Mouse (Mus musculus): ENCODE data around the gene P3h4. TPM values are rescaled to one million over a fixed set of nuclear protein-coding genes. Genes with fewer than 3 reads are reported as not detected.

The P3h4 gene
- polyA plus RNA-seq, 1 experiment from 2014 or later: 68.0 TPM

DNA sequence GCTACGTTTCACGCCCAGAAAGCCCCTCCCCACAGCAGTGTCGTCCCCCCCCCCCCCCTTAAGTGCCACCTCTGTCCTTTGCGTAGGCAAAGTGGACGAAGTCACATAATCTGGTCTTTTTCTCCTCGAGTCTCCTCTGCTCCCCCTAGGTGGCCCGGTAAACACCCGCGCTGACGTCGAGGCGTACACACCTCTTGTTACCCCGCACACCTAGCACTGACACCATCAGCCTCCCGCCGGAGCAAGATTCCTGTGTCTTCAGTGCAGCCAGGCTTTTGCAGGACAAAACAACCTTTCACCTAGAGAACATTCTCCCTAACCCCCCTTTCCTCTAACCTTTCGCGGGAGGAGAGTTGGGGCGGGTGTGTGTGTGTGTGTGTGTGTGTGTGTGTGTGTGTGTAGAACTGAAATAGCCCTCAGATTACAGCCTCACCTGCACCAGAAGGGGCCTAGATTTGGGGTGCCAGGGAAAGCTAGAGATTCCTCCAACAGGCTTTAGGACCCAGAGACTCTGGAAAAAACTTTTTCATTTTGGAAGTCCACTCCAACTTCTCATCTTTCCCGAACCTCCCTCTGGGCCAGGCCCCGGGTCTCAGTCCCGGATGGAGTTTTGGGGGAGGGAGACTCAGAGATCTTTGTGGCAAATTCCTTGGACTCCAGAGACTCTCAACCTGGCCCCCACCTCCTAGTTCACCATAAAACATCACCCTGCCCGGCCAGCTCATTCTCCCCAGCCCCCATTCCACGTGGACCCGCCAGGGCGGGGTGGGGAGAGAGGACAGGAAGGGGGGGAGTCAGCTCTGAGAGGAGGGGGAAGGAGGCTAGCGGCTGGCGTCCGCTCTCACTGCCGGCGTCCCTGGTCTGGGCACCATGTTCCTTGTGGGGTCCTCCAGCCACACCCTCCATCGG is 532 bp upstream of the P3h4 start, which contains the start of gene Fkbp10:
Fkbp10 (plus strand) TSS at position 784 of the 909 bp plus-strand sequence.
- Histone ChIP-seq H3K36me3 (ENCODE audit: control insufficient read depth, insufficient read depth, low read length) (peaks cover 7% of the 10 kb centered on the region; the same call in 1 of the 2 replicates), H3K27me3 (ENCODE audit: control insufficient read depth, insufficient read depth, low read length) (no peaks in the 10 kb centered on the region), H3K27ac (ENCODE audit: low read length) (peak within 1 kb of the TSS; percentile 88), H3K9me3 (ENCODE audit: control insufficient read depth, low read depth, low read length) (no peaks in the 10 kb centered on the region), H3K4me3 (ENCODE audit: low read depth, low read length) (peak within 1 kb of the TSS; percentile 67), H3K4me2 (replicated peaks; ENCODE audit: low read depth, low read length) (peak within 1 kb of the TSS; percentile 79), H3K9ac (replicated peaks; ENCODE audit: low read depth, low read length) (peak within 1 kb of the TSS; percentile 72), H3K4me1 (ENCODE audit: control insufficient read depth, insufficient read depth, low read length) (peaks cover 38% of the 10 kb centered on the region)
- under 1% methylated on average over 24 of the region's 31 CpGs for WGBS
- peak; percentile 50 for ATAC-seq (ENCODE audit: insufficient number of reproducible peaks, insufficient read depth, low FRiP score, low read depth)

DNA sequence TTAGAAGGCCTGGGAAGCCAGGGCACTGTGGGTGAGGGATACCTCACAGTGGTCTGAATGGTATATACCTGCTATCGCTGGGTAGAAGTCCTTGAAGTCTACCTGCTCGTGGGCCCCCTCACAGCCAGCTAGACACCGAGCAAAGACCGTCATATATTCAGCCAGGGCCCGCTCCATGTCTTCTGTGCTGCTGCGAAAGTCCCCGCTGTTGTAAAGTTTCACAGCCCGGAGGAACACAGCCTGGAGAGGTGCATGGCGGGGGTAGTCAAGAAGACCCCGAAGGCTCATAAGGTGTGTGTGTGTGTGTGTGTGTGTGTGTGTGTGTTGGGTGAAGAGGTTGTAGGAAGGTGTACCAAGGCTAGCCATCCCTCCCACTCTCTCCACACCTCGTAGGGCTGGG is 1.1 kb downstream of the P3h4 start:
- peak overlapping the region; percentile 41; the same call in 1 of the 2 replicates for H3K27ac ChIP-seq (ENCODE audit: low read length)
- H3K9ac ChIP-seq (replicated peaks; ENCODE audit: low read depth, low read length): peak overlapping the region; percentile 72
- 56% methylated on average over 11 of the region's 11 CpGs for WGBS
- H3K4me3 ChIP-seq (ENCODE audit: low read depth, low read length): peak overlapping the region; percentile 67
- H3K36me3 ChIP-seq (ENCODE audit: control insufficient read depth, insufficient read depth, low read length): peaks cover 15% of the 10 kb centered on the region
- no peaks in the 10 kb centered on the region for H3K27me3 ChIP-seq (ENCODE audit: control insufficient read depth, insufficient read depth, low read length)
- H3K4me1 ChIP-seq (ENCODE audit: control insufficient read depth, insufficient read depth, low read length): peaks cover 38% of the 10 kb centered on the region
- peak overlapping the region; percentile 79 for H3K4me2 ChIP-seq (replicated peaks; ENCODE audit: low read depth, low read length)
- ATAC-seq (ENCODE audit: insufficient number of reproducible peaks, insufficient read depth, low FRiP score, low read depth): no peak
- no peaks in the 10 kb centered on the region for H3K9me3 ChIP-seq (ENCODE audit: control insufficient read depth, low read depth, low read length)

DNA sequence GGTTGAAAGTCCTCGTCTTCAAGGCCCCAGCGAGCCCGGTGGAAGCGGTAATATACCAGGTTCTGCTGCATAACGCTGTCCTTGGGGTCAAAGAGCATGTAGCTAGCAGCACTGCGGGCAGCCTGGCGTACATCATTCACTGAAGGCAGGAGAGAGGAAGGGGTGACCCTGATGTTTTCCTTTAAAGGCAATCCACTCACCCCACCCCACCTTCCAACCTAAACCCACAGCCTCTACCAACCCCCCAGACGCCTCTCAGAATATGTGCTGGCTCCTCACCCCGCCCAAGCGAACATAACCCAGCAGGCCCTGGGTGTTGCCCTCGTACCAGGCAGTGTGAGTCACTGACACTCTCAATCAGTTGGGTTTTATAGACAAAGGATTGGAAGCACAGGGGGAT is 2.9 kb downstream of the P3h4 start:
- Histone ChIP-seq H3K4me2 (replicated peaks; ENCODE audit: low read depth, low read length) (peak overlapping the region; percentile 79; the same call in 1 of the 2 replicates), H3K27me3 (ENCODE audit: control insufficient read depth, insufficient read depth, low read length) (no peaks in the 10 kb centered on the region), H3K9ac (replicated peaks; ENCODE audit: low read depth, low read length) (no peak overlapping the region), H3K4me1 (ENCODE audit: control insufficient read depth, insufficient read depth, low read length) (peaks cover 32% of the 10 kb centered on the region), H3K4me3 (ENCODE audit: low read depth, low read length) (no peak overlapping the region), H3K36me3 (ENCODE audit: control insufficient read depth, insufficient read depth, low read length) (peaks cover 17% of the 10 kb centered on the region), H3K27ac (ENCODE audit: low read length) (no peak overlapping the region; the same call in 1 of the 2 replicates), H3K9me3 (ENCODE audit: control insufficient read depth, low read depth, low read length) (no peaks in the 10 kb centered on the region)
- WGBS: 49% methylated on average over 11 of the region's 11 CpGs
- ATAC-seq (ENCODE audit: insufficient number of reproducible peaks, insufficient read depth, low FRiP score, low read depth): no peak

DNA sequence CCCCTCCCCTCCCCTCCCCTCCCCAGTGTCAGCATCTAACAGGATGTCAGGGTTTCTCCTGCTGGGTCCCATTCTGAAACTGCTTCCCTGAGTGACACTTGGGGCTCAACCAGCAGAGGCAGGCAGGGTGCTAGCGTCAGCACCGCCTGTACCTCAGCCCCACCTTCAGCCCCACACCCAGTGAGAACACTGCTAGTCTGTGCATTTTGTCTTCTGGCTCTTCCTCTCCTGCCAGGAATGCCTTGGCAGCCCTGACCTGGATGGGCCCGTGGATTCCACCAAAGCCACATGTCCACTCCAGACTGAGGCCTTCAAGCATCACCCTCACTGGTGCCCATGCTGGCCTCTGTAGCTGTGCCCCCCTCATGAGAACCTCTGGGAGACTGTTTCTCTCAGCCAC is 5.0 kb downstream of the P3h4 start:
- H3K27me3 ChIP-seq (ENCODE audit: control insufficient read depth, insufficient read depth, low read length): no peaks in the 10 kb centered on the region
- H3K9me3 ChIP-seq (ENCODE audit: control insufficient read depth, low read depth, low read length): no peaks in the 10 kb centered on the region
- H3K4me1 ChIP-seq (ENCODE audit: control insufficient read depth, insufficient read depth, low read length): peaks cover 34% of the 10 kb centered on the region
- no peak overlapping the region for H3K4me3 ChIP-seq (ENCODE audit: low read depth, low read length)
- H3K36me3 ChIP-seq (ENCODE audit: control insufficient read depth, insufficient read depth, low read length): peaks cover 17% of the 10 kb centered on the region
- H3K27ac ChIP-seq (ENCODE audit: low read length): no peak overlapping the region
- no peak overlapping the region for H3K4me2 ChIP-seq (replicated peaks; ENCODE audit: low read depth, low read length)
- WGBS: 68% methylated on average over 3 of the region's 3 CpGs
- H3K9ac ChIP-seq (replicated peaks; ENCODE audit: low read depth, low read length): no peak overlapping the region
- ATAC-seq (ENCODE audit: insufficient number of reproducible peaks, insufficient read depth, low FRiP score, low read depth): no peak

DNA sequence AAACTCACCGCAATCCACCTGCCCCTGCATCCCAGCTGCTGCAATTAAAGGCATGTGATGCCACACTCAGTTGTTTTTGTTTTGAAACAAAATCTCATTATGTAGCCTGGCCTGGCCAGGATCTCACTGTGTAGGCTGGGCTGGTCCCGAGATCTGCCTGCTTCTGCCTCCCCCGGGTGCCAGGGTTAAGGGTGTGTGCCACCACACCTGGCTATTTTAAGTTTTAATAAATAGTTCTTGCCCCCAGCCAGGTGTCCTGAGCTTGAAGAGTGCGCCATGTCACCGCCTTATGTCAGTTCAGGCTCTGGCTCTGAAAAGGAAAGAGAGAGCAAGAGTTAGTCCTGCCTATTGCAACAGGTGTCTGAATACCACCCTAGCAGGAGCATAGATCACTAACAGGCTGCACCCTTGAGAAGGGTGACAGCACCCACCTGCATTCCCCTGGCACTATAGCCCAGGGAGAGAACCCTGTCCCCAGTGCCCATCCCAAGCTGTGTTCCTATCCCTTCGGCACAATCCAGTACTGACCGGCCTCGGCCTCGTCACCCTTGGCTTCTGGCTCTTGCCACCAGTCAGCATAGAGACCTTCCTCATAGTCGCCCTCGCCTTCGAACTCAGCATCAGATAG is 5.7 kb downstream of the P3h4 start:
- no peak for ATAC-seq (ENCODE audit: insufficient number of reproducible peaks, insufficient read depth, low FRiP score, low read depth)
- no peak overlapping the region for H3K9ac ChIP-seq (replicated peaks; ENCODE audit: low read depth, low read length)
- WGBS: 92% methylated on average over 12 of the region's 12 CpGs

DNA sequence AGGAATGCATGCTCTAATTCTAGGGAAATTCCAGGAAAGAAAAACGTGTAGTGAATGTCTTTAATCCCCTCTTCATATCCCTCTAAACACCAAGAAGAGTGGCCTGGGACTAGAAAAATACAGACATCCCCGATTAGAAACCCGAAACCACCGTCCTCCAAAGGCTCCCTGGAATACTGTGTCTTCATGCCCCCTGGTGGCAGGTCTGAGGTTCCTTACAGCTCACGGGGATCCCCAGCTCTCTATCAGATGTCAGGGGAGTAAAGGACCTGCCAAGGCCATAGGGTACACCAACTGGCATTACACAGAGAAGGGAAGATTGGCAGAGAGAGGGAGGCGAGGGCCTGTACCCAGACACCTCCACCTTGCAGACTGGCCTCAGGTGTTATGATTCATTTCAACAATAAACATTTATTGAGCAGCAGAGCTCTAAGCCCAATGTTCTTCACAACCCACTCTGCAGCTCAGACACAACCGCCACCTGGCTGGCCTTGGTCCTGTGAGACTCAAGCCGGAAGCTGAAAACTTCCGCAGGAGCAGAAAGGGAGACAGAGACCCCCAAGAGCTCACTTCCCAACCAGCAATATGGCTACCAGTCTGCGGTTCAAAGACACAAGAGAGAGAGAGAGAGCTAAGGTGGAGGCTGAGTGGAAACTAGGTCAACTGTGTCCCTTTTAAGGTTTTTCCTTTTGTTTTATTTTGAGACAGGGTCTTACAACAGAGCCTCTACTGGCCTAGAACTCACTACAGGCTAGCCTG is 6.4 kb downstream of the P3h4 start:
- ATAC-seq (ENCODE audit: insufficient number of reproducible peaks, insufficient read depth, low FRiP score, low read depth): 0 out of 2 replicates have a peak, but pooled peaks have one; percentile 39
- Histone ChIP-seq H3K27me3 (ENCODE audit: control insufficient read depth, insufficient read depth, low read length) (no peaks in the 10 kb centered on the region), H3K4me2 (replicated peaks; ENCODE audit: low read depth, low read length) (no peak overlapping the region), H3K27ac (ENCODE audit: low read length) (no peak overlapping the region), H3K4me1 (ENCODE audit: control insufficient read depth, insufficient read depth, low read length) (peaks cover 35% of the 10 kb centered on the region), H3K36me3 (ENCODE audit: control insufficient read depth, insufficient read depth, low read length) (peaks cover 17% of the 10 kb centered on the region), H3K9ac (replicated peaks; ENCODE audit: low read depth, low read length) (no peak overlapping the region), H3K4me3 (ENCODE audit: low read depth, low read length) (no peak overlapping the region), H3K9me3 (ENCODE audit: control insufficient read depth, low read depth, low read length) (no peaks in the 10 kb centered on the region)
- 37% methylated on average over 10 of the region's 10 CpGs for WGBS

More for the DNA sequence above, 5.7 kb downstream of the P3h4 start:
- Histone ChIP-seq H3K27me3 (ENCODE audit: control insufficient read depth, insufficient read depth, low read length) (no peaks in the 10 kb centered on the region), H3K9me3 (ENCODE audit: control insufficient read depth, low read depth, low read length) (no peaks in the 10 kb centered on the region), H3K36me3 (ENCODE audit: control insufficient read depth, insufficient read depth, low read length) (peaks cover 17% of the 10 kb centered on the region), H3K4me2 (replicated peaks; ENCODE audit: low read depth, low read length) (no peak overlapping the region), H3K27ac (ENCODE audit: low read length) (no peak overlapping the region), H3K4me3 (ENCODE audit: low read depth, low read length) (no peak overlapping the region), H3K4me1 (ENCODE audit: control insufficient read depth, insufficient read depth, low read length) (peaks cover 35% of the 10 kb centered on the region)

DNA sequence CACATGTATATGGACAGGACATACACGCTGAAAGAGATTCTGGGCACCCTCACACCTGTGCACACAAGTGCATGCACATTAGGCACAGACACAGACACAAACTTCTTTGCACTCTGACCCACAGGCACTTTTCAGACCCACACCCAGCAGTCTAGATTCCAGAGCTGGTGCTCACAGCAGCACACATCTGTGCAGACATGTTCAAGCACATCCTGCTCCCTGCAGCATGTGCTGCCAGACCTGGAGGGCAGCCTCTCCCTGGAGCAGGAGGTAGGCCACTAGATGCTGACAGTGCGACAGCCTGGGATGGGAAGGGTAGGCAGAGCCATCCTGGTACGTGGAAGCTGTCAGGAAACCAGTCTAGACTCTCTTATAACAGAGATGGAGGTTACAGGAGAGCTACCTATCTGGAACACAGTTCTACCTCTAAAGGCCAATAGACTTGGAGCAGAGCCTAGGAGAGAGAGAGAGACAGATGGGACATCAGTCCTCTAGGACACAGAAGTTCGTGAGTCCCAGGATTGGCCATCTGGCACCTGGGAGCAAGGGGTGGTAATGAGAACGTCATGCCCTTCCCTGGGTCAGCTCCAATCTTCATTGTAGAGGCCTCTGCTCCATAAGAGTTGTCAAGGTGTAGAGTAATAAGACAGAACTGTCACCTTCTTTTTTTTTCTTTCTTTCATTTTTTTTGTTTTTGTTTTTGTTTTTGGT is 7.5 kb downstream of the P3h4 start:
- no peak overlapping the region; the same call in 1 of the 2 replicates for H3K27ac ChIP-seq (ENCODE audit: low read length)
- no peak for ATAC-seq (ENCODE audit: insufficient number of reproducible peaks, insufficient read depth, low FRiP score, low read depth)
- H3K9me3 ChIP-seq (ENCODE audit: control insufficient read depth, low read depth, low read length): no peaks in the 10 kb centered on the region

More for the DNA sequence above, 7.5 kb downstream of the P3h4 start:
- Histone ChIP-seq H3K4me1 (ENCODE audit: control insufficient read depth, insufficient read depth, low read length) (peaks cover 31% of the 10 kb centered on the region; the same call in 1 of the 2 replicates), H3K4me3 (ENCODE audit: low read depth, low read length) (no peak overlapping the region), H3K36me3 (ENCODE audit: control insufficient read depth, insufficient read depth, low read length) (peaks cover 17% of the 10 kb centered on the region), H3K27me3 (ENCODE audit: control insufficient read depth, insufficient read depth, low read length) (no peaks in the 10 kb centered on the region), H3K4me2 (replicated peaks; ENCODE audit: low read depth, low read length) (no peak overlapping the region), H3K9ac (replicated peaks; ENCODE audit: low read depth, low read length) (no peak overlapping the region)
- 73% methylated on average over 5 of the region's 5 CpGs for WGBS

All from stomach, embryonic 14.5 days (tissue).